Mouse (Mus musculus) testis, adult 2 months (tissue): ENCODE results near the gene Clptm1. TPM values are rescaled to one million over a fixed set of nuclear protein-coding genes. Genes with fewer than 3 reads are reported as not detected.
"Not testable (repeated sequence)": the region's sequence is repeated elsewhere in the genome, so short reads cannot be mapped to it uniquely, and the experiment has no call there.

Experiments used
- H3K27ac ChIP-seq: fragments of 200-500 bp; 2 replicates; pipeline ENCODE4 v1.5.1; 2012; ENCODE audit warnings: low read depth, low read length; ENCODE audit not compliant: control insufficient read depth, insufficient read depth
- H3K27me3 ChIP-seq: fragments of 200-500 bp; 2 replicates; pipeline ENCODE4 v1.6.1; 2012; ENCODE audit warnings: mild to moderate bottlenecking, low read length, moderate library complexity; ENCODE audit not compliant: control insufficient read depth, insufficient read depth
- H3K36me3 ChIP-seq: fragments of 200-500 bp; 2 replicates; pipeline ENCODE4 v1.6.1; 2012; ENCODE audit warnings: mild to moderate bottlenecking, low read length; ENCODE audit not compliant: control insufficient read depth, insufficient read depth
- H3K4me1 ChIP-seq: fragments of 200-500 bp; 2 replicates; pipeline ENCODE4 v1.6.1; 2012; ENCODE audit warnings: low read length; ENCODE audit not compliant: control insufficient read depth, insufficient read depth
- H3K4me3 ChIP-seq: fragments of 200-500 bp; 2 replicates; pipeline ENCODE4 v1.5.1; 2012; ENCODE audit warnings: low read depth, mild to moderate bottlenecking, low read length, moderate library complexity, mixed read lengths; ENCODE audit not compliant: control insufficient read depth
- CTCF ChIP-seq: fragments of 200-500 bp; IDR thresholded peaks from 2 replicates; pipeline ENCODE4 v1.5.1; 2012; ENCODE audit warnings: low read depth, mild to moderate bottlenecking, inconsistent platforms, low read length, moderate library complexity; ENCODE audit not compliant: control insufficient read depth, insufficient read depth, insufficient replicate concordance
- POLR2A ChIP-seq: fragments of 200-500 bp; IDR thresholded peaks from 2 replicates; pipeline ENCODE4 v1.6.1; 2012; ENCODE audit warnings: low read depth, mild to moderate bottlenecking, inconsistent platforms, low read length, moderate library complexity; ENCODE audit not compliant: control insufficient read depth
- polyA plus RNA-seq: library from polyadenylated mRNA; depleted of rRNA; stranded (reverse); fragments of >200 nt; gene quantifications from 2 replicates; pipeline ENCODE4 v1.2.3, GENCODE M21; 2012

Clptm1 gene
- polyA plus RNA-seq, 1 experiment: 85.6 TPM

GRCm38 (mm10) chr7:19620811-19621210 is 44.0 kb downstream of the Clptm1 start:
- TF ChIP-seq CTCF (no peak), POLR2A (no peak)
- no peak overlapping the region for H3K4me3 ChIP-seq
- no peak overlapping the region for H3K27ac ChIP-seq
- no peaks in the 10 kb centered on the region for H3K27me3 ChIP-seq
- H3K4me1 ChIP-seq: peaks cover 4% of the 10 kb centered on the region
- no peaks in the 10 kb centered on the region for H3K36me3 ChIP-seq

- H3K4me3 ChIP-seq: peak overlapping the region; percentile 56
- no peak for TF ChIP-seq POLR2A
- peak; percentile 58; the same call in 1 of the 2 replicates for TF ChIP-seq CTCF
- H3K4me1 ChIP-seq: peaks cover 4% of the 10 kb centered on the region
- no peaks in the 10 kb centered on the region for H3K36me3 ChIP-seq
- no peak overlapping the region for H3K27ac ChIP-seq
- H3K27me3 ChIP-seq: no peaks in the 10 kb centered on the region
Observed at GRCm38 (mm10) chr7:19619004-19619801, 45.6 kb downstream of the Clptm1 start.

- Histone ChIP-seq H3K27me3 (no peaks in the 10 kb centered on the region), H3K4me3 (no peak overlapping the region), H3K36me3 (no peaks in the 10 kb centered on the region), H3K27ac (no peak overlapping the region), H3K4me1 (peaks cover 4% of the 10 kb centered on the region)
- TF ChIP-seq POLR2A: no peak
- no peak for TF ChIP-seq CTCF
Observed at GRCm38 (mm10) chr7:19615036-19615577, 49.7 kb downstream of the Clptm1 start.

GRCm38 (mm10) chr7:19610969-19611368 is 53.9 kb downstream of the Clptm1 start:
- no peaks in the 10 kb centered on the region for H3K36me3 ChIP-seq
- no peaks in the 10 kb centered on the region for H3K27me3 ChIP-seq
- no peak overlapping the region for H3K27ac ChIP-seq
- no peak overlapping the region for H3K4me3 ChIP-seq
- H3K4me1 ChIP-seq: no peaks in the 10 kb centered on the region
- TF ChIP-seq CTCF: peak; percentile 56; the same call in 1 of the 2 replicates
- no peak for TF ChIP-seq POLR2A

GRCm38 (mm10) chr7:19609641-19610332 is 55.0 kb downstream of the Clptm1 start:
- TF ChIP-seq CTCF (no peak), POLR2A (no peak)
- no peaks in the 10 kb centered on the region for H3K36me3 ChIP-seq
- H3K27ac ChIP-seq: no peak overlapping the region
- H3K27me3 ChIP-seq: no peaks in the 10 kb centered on the region
- no peaks in the 10 kb centered on the region for H3K4me1 ChIP-seq
- no peak overlapping the region for H3K4me3 ChIP-seq

- Histone ChIP-seq H3K4me3 (no peak overlapping the region), H3K27me3 (no peaks in the 10 kb centered on the region), H3K27ac (no peak overlapping the region), H3K4me1 (peaks cover 4% of the 10 kb centered on the region), H3K36me3 (no peaks in the 10 kb centered on the region)
- no peak for TF ChIP-seq POLR2A
- no peak for TF ChIP-seq CTCF
Observed at GRCm38 (mm10) chr7:19607291-19607690, 57.5 kb downstream of the Clptm1 start.

- not testable (repeated sequence) for H3K4me1 ChIP-seq, H3K27me3 ChIP-seq, H3K27ac ChIP-seq, H3K36me3 ChIP-seq
- H3K4me3 ChIP-seq: peak overlapping the region; percentile 93
Observed at GRCm38 (mm10) chr7:19604606-19605214, 60.1 kb downstream of the Clptm1 start.
